Mouse (Mus musculus) A20 (cell line): ENCODE data around the gene Abhd15.

Source experiments
- DNase-seq: peaks from one replicate; pipeline ENCODE4 v3.0.0-alpha.2; 2011; ENCODE audit warnings: low read depth, low spot score

Gene Abhd15

GRCm38 (mm10) chr11:77514832-77515636 is at the start of gene Abhd15:
Gene Abhd15 (plus strand): TSS chr11:77515121.
- DNase-seq: peak; percentile 80

GRCm38 (mm10) chr11:77466544-77466943 is 48.4 kb upstream of the Abhd15 start:
- DNase-seq: no peak

GRCm38 (mm10) chr11:77467157-77467556 is 47.8 kb upstream of the Abhd15 start:
- peak; percentile 86 for DNase-seq

DNA sequence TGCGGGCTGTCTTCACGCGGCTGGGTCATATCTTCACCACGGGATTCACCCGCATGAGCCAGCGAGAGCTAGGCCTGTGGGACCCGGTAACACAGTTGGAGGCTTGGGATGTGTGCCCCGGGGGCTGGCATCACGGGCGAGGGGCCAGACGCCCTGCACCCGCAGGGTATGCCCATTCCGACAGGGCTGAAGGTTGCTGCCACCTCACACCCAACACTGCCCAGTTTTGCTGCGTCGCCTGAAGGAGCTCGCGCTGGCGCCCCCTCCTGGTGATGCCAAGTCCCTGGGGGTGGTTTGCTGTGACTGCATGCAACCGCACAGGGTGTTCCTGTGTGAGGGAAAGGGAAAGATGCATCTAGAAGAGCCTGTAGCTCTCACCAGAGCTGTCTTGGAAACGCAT is 47.1 kb upstream of the Abhd15 start:
- DNase-seq: peak; percentile 90

GRCm38 (mm10) chr11:77468397-77468796 is 46.5 kb upstream of the Abhd15 start:
- no peak for DNase-seq

DNA sequence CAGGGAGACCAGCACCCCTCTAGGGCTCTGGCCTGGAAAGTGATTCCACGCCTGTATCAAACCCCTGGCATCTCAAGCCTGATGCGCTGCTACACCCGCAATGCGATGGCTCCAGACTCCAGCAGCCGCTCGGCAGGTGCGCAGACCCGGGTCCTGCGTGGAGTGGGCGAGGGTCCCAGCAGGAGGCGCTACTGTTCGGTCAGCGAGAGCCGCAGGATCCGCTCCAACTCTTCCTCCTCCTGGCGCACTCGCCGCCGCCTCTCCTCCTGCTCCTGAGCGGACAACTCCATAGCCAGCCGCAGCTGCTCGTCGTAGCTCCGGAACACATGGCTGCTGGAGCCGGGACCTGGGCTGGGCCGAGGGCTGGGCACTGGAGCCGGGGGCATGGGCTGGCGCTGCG is 43.5 kb upstream of the Abhd15 start:
- DNase-seq: no peak

DNA sequence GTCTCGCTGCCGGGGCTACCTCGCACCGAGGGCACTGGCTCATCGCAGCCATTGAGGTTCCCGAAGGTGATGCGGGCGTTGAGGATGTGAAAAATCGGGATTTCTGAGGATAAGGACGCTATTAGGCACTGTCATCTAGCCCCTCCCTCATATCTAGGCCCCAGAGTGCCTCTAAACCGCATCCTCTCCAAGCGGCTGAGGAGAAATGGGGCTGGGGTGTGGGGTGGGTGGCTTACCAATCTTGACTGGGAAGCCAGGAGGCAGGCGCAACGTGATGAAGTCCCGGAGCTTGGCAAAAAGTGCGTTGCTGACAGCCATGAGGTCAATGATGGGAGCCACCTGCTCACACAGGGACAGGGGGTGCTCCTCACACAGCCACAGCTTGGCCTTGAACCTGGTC is 42.1 kb upstream of the Abhd15 start:
- DNase-seq: no peak

DNA sequence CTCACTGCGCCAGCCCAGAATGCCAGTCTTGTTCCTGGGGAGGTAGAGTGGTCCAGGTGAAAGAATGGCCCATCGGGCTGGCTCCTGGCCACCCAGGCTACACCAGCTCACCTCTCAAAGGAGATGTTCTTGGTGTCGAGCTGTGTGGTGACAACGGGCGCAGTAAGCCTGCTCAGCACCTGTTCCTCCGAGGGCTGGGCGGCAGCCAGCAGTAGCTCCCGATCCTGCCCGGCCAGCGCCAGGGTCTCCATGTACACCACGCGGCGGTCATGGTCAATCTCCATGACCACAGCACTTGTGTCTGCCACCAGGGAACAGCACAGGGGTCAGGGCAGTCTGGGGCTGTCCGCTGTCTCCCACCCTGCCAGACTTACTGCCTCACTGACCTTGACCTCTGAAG is 38.7 kb upstream of the Abhd15 start:
- DNase-seq: no peak

DNA sequence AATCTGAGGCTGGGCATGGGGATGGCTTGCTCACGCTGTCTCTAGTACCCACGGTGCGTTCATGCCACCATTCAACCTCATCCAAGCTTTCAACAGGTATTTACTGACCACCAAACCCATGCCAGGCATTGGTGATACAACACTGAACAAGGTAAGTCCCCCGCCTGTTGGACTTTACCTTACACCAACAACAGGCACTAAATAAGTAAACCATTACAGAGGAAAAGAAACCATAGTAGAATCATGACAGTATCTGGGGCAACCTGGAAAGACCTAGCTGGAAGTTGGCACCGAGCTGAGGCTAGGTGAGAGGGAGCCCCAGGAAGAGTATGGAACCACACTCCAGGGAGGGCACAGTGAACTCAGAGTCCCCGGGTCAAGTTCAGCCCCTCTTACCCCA is 38.0 kb upstream of the Abhd15 start:
- no peak for DNase-seq

- DNase-seq: no peak
Measured at GRCm38 (mm10) chr11:77483043-77483442, 31.9 kb upstream of the Abhd15 start.

DNA sequence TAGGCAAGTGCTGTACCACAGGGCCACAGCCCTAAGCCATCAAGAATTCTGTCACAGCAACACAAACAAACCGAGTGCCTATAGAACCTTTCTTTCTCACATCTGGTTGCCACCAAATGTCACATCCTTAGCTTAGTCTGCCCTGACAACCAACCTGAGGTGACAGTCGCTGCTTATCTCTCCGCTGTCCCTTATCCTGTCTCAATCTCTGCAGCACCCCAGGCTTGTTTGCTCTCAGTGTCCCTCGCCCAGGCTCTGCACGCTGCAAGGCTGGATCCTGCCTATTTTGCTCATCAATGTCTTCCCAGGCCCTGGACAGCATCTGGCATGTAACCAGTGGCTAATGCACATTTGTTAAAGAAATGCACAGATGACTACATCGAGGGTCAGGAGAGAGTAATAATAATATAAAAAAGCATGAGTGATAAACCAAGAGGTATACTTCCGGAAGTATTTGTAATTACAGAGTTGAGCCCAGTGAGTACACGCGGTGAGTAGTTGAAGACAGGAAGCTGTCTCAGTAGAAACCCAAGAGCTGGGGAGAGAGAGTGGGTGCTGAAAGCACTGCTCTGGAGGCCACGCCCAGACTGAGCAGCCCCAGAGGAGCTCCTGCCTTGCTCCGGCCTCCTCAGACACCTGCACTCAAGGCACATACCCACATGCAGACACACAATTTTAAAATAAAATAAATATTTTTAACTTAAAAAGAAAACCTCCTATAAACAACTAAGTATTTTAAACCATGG is 31.2 kb upstream of the Abhd15 start:
- peak; percentile 73 for DNase-seq

- no peak for DNase-seq
Measured at GRCm38 (mm10) chr11:77485229-77485628, 29.7 kb upstream of the Abhd15 start.

DNA sequence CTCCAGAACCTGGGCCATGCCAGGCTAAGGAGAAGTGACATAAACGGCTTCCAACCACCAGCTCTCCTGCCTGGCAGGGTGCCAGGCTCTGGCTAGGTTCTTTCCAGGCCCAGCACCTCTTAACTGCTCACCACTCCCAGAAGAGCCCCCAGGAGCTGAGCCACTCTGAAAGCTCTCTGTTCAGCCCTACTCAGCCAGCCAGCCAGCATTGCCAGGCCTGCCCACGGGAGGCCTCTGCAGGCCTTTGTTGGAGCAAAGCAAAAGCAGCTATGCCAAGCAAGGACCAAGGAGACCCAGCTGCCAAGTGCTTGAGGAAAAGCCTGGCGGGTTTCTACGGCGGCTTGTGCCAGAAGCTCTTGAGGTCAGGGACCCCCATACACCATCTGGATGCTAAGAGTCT is 28.1 kb upstream of the Abhd15 start:
- no peak for DNase-seq

GRCm38 (mm10) chr11:77488771-77489581 is 25.9 kb upstream of the Abhd15 start:
- DNase-seq: no peak

GRCm38 (mm10) chr11:77489591-77490235 is 25.2 kb upstream of the Abhd15 start, which contains the start of gene Ankrd13b:
Gene Ankrd13b (minus strand): TSS chr11:77489678.
- DNase-seq: peak; percentile 71

- DNase-seq: no peak
Measured at GRCm38 (mm10) chr11:77490451-77490850, 24.5 kb upstream of the Abhd15 start.

DNA sequence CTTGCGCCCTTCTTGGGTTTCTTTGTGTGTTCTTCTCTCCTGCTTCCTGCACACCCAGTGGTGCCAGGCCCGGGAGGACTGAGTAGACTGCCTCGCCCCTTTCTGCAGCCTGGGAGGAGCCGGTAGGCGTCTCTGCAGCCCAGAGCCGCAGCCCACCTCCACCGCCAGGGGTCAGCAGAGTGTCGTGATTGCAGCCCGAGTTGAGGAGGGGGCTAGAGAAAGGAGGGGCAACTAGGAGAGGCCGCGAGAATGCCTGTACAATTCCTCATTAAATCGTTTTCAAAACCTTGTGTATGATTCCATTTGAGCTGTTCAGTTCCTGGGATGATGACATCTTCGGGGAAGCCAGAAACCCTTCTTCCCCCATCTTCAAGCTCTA is 23.8 kb upstream of the Abhd15 start:
- DNase-seq: peak; percentile 91

DNA sequence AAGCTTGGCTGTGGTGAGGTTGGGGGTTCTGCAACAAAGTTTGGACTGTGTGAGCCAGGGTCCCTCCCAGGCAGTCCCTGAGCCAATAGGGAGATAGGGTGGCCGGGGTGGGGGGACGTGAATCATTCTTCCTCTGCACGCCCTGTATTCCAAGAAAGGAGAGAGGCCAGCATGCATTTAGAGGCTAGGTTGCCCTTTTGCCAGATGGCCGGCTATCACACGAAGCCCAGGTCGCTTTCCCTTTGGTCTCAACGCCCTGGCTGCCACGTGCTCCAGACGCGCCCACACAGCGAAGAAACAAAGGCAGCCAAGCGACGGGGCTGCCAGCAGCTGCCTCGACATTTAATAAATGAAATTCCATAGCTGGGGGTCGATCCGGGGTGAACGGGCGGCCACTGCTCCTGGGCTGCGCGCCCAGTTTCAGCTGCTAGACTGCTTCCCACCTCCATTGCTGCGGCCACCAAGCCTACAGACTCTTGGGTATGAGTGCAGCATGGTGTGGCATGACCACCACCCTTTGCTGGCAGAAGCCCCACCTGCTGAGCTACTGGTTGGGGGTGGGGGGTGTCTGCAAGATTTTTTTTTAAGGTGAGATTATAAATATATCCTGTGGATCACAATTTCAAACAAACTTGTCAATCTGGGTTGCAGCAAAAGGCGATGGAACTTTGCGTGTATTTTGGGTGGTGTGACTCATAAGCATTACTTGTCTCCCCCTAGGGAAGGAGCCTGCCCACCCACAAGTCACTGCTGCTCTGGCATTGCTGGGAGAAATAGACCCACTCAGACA is 23.2 kb upstream of the Abhd15 start:
- peak; percentile 68 for DNase-seq

GRCm38 (mm10) chr11:77492311-77492871 is 22.5 kb upstream of the Abhd15 start:
- DNase-seq: peak; percentile 83

- peak; percentile 95 for DNase-seq
Measured at GRCm38 (mm10) chr11:77492911-77493332, 22.0 kb upstream of the Abhd15 start.
